20 mouse cellular contexts compared by ENCODE assay signal in genomic region chr5:114264791-114265190, GRCm38 (mm10). TPM values are rescaled to one million over a fixed set of nuclear protein-coding genes. Genes with fewer than 3 reads are reported as not detected.
"Had no signal": no experiment of that assay in that cellular context is flagged by ENCODE, and none has a peak within 500 bp of the region (broad histone marks: within the 10 kb centered on the region; RNA-seq: fewer than 3 reads in every experiment).

No protein-coding gene starts in this region.

- H3K4me2 ChIP-seq: neural tube, embryonic 15.5 days; stomach, embryonic 15.5 days had no signal

- H3K9me3 ChIP-seq: neural tube, embryonic 15.5 days; stomach, embryonic 15.5 days had no signal

- H3K4me1 ChIP-seq: stomach, embryonic 15.5 days had no signal

- DNase-seq: right cerebral cortex, adult 18-20 months; right cerebral cortex, postnatal 14 days; right cerebral cortex, postnatal 25 days; right cerebral cortex, postnatal 4 days; spleen, adult 18-20 months; thymus, adult 18-20 months; thymus, adult 2 months; thymus, postnatal 14 days; thymus, postnatal 25 days; thymus, postnatal 36 days; thymus, postnatal 4 days had no signal

- H3K27ac ChIP-seq: neural tube, embryonic 15.5 days; stomach, embryonic 15.5 days; stomach, postnatal 0 days had no signal

- H3K36me3 ChIP-seq: neural tube, embryonic 15.5 days; stomach, embryonic 15.5 days had no signal

- H3K27me3 ChIP-seq: stomach, embryonic 15.5 days had no signal

- H3K4me3 ChIP-seq: neural tube, embryonic 15.5 days; stomach, embryonic 15.5 days had no signal

- H3K9ac ChIP-seq: neural tube, embryonic 15.5 days; stomach, embryonic 15.5 days had no signal

RNA-seq across cellular contexts. Expression of gene Foxn4, which starts 8.8 kb away (rescaled TPM):
- total RNA-seq: neutrophil, adult 5-6 weeks had no signal
- polyA plus RNA-seq: neural tube, embryonic 14.5 days; neural tube, embryonic 15.5 days; small intestine, adult 2 months; spleen, adult 2 months; stomach, embryonic 14.5 days; stomach, embryonic 15.5 days; stomach, postnatal 0 days; urinary bladder, adult 2 months had no signal
